Mouse (Mus musculus) brown adipose tissue, adult 24 weeks (tissue): Measurements from ENCODE around the gene Cd55b. TPM values are rescaled to one million over a fixed set of nuclear protein-coding genes. Genes with fewer than 3 reads are reported as not detected.
A peak's percentile ranks its signal among the peaks of the same experiment; 100 is the strongest.
"Not testable (repeated sequence)": the region's sequence is repeated elsewhere in the genome, so short reads cannot be mapped to it uniquely, and the experiment has no call there.

ENCODE experiments used
- H3K27ac ChIP-seq: fragments of 200-500 bp; replicated peaks from 2 replicates; pipeline ENCODE4 v1.5.1; 2012; ENCODE audit warnings: low read depth, mild to moderate bottlenecking, low read length
- H3K4me1 ChIP-seq: fragments of 200-500 bp; 2 replicates; pipeline ENCODE4 v1.6.1; 2012; ENCODE audit warnings: low read length, mixed read lengths; ENCODE audit not compliant: control insufficient read depth, insufficient read depth, insufficient read length
- H3K4me3 ChIP-seq: fragments of 200-500 bp; 2 replicates; pipeline ENCODE4 v1.5.1; 2012; ENCODE audit warnings: low read depth, mild to moderate bottlenecking, low read length, moderate library complexity; ENCODE audit not compliant: insufficient read depth
- polyA plus RNA-seq: library from polyadenylated mRNA; stranded (reverse); fragments of >200 nt; gene quantifications from 2 replicates; pipeline ENCODE4 v1.2.4, GENCODE M21; 2012; ENCODE audit not compliant: missing spikeins, insufficient read depth, insufficient read length

Gene Cd55b
- polyA plus RNA-seq: not detected in 2 replicates

DNA sequence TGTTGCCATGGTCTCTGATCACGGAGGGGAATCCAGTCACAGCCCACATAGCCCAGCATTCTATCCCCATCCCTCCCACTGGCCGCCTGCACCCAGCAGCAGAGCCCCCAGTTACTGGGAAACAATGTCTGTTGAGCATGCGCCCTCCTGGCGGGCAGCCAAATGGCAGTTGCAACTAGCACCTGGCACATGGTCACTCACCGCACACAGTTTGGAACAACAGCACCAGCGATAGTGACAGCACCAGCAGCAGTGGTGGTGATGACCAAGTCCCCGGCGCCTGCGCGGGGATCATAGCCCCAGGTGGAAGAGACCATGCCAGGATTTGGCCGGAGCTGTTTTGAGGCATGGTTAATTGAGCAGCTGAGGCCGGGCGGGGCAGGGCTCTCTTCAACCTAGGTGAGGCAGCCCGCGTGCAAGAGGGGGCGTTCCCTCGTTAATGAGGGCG lies at the start of gene Cd55b:
Gene Cd55b, minus strand, starts transcription at position 346 of the 448 bp plus-strand sequence.
- no peak within 1 kb of the TSS for H3K27ac ChIP-seq
- no peak within 1 kb of the TSS for H3K4me3 ChIP-seq
- no peaks in the 10 kb centered on the region for H3K4me1 ChIP-seq

DNA sequence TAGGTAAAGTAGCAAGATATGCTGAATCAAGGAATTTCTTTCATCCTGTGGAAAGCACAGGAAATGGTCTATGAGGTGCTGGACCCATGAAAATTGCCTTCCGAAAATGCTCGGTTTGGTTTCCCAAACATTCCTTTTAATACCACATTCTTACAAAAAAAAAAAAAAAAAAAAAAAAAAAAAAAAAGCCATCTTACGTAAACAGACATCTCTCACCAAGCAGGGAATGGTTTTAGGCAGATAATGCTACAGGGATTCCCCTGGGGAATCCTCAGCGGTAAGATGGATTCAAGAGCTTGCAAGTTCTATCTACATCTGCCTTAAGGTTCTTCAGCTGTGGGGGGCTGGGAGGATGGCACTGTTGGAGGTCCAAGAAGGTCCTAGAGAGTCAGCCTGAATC lies 47.3 kb upstream of the Cd55b start:
- Histone ChIP-seq H3K4me3 (no peak overlapping the region), H3K27ac (no peak overlapping the region), H3K4me1 (no peaks in the 10 kb centered on the region)

DNA sequence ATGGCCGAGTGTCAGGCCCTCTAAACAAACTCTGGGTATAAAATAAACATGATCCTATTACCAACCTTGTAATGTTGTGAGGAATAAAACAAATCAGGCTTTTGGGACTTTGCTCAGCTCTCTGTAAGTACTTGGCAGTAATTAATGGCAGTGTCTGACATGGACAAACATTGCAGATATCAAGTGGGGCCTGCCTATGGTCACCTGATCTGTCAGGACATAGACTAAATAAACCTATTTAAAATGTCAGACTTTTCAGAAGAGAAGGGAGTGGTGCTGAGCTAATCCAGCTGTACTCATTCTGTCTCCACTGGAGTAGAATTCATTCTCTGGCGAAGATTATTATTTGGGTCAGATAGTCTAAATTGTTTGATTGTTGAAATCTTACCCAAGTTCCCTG lies 44.6 kb upstream of the Cd55b start:
- Histone ChIP-seq H3K4me1 (peaks cover 3% of the 10 kb centered on the region; the same call in 1 of the 2 replicates), H3K4me3 (no peak overlapping the region), H3K27ac (no peak overlapping the region)

DNA sequence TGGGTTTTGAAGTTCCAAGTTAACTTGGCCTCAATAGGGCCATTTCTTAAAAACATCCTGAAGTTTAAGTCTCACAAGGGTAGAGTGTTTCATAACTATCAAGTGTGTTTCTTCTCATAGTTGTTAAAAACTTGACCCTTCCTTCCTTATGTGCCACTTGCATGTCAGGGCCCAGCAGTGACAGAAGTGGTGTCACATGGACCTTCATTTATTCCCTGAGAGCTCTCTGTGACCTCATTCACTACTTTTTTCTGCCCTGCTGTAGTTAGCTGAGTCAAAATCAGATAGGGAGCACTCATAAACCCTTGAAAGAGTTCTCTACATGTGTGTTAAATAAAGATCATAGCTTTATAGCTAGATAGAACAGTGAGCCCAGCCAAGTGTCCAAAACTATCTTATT lies 41.4 kb upstream of the Cd55b start:
- Histone ChIP-seq H3K4me3 (no peak overlapping the region), H3K27ac (peak overlapping the region; percentile 27; the same call in 1 of the 2 replicates), H3K4me1 (peaks cover 3% of the 10 kb centered on the region; the same call in 1 of the 2 replicates)

DNA sequence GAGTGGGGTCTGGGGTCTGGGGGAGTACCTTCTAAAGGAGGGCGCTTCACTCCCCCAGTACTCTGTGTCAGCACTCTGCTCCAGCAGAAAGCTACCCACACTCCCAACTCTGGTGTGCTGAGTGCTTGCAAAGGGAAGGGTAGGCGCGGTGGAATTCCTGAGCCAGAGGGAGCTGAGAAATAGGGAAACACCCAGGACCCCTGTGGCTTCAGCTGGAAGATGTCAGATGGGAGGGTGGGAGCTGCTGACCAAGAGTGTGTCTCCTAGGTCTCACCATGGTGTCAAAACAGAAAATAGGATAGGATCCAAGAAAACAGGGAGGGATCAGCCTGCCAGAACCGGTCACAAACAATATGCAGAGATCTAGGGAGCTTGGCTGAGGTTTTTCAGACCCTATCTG lies 40.1 kb upstream of the Cd55b start:
- peaks cover 3% of the 10 kb centered on the region; the same call in 1 of the 2 replicates for H3K4me1 ChIP-seq
- peak overlapping the region; percentile 63; the same call in 1 of the 2 replicates for H3K27ac ChIP-seq

DNA sequence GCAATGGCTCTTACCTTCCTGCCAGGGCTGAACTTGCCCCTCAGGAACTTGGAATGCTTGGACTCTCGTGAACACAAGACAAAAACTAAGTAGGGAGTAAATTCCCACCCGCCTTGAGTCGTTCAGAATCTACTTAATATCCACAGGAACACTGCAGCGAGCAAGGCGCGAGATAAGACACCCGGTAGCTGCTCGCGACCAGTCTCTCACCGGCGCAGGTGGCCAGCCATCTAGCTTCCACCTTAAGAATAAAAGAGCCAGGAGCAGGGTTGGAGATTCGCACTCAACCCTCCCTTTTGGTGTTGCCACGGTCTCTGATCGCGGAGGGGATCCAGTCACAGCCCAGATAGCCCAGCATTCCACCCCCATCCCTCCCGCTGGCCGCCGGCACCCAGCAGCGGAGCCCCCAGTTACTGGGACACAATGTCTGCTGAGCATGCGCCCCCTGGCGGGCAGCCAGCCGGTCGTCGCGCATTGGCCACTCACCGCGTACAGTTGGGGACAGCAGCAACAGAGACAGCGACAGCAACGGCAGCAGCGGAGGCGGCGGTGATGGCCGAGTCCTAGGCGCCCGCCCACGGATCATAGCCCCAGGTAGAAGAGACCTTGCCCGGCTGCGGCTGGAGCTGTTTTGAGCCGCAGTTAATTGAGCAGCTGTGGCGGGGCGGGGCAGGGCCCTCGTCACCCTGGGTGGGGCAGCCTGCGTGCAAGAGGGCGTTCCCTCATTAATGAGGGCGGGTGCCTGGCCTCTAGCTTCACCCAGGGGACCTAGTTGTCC lies 39.5 kb upstream of the Cd55b start, which contains the start of gene Cd55:
Gene Cd55, minus strand, starts transcription at position 661 of the 778 bp plus-strand sequence.
- Histone ChIP-seq H3K4me1 (peaks cover 3% of the 10 kb centered on the region; the same call in 1 of the 2 replicates), H3K4me3 (peak within 1 kb of the TSS; percentile 92), H3K27ac (peak within 1 kb of the TSS; percentile 63; the same call in 1 of the 2 replicates)

More for the DNA sequence above, 40.1 kb upstream of the Cd55b start:
- peak overlapping the region; percentile 92 for H3K4me3 ChIP-seq

DNA sequence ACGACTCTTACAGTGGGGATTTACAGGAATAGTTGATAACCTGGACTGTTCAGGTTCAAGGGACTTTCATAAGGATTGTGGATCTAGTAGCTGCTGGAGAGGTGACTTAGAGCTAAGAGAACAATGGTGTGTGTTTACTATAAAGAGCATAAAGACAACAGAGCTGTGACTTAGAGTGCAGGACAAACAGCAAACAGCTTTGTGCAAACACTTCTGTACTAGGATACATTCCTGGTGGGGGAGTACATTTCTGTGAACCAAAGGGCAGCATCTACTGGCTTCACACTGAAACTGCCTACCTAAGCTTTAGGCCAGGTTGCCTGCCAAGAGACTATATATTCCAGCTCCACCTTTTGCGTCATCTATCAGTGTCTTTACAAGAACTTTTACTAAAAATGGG lies 32.3 kb upstream of the Cd55b start:
- Histone ChIP-seq H3K4me1 (no peaks in the 10 kb centered on the region), H3K27ac (no peak overlapping the region), H3K4me3 (no peak overlapping the region)

DNA sequence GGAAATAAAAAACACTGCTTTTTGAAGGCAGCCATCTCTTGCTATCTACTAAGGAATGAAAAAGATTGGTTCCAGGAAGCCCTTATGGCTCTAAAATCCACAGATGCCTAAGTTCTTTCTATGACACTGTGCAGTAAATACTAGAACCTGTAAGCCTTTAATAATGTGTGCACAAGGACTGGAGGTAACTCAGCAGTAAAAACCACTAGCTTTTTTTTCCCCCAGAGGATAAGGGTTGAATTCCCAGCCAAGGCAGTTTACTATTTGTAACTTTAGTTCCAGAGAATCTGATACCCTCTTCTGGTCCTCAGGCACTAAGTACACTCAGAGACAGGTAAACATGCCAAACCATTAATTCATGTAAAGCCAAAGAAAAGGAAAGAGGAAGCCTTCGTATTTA lies 20.1 kb upstream of the Cd55b start:
- H3K4me3 ChIP-seq, H3K27ac ChIP-seq, H3K4me1 ChIP-seq: not testable (repeated sequence)

DNA sequence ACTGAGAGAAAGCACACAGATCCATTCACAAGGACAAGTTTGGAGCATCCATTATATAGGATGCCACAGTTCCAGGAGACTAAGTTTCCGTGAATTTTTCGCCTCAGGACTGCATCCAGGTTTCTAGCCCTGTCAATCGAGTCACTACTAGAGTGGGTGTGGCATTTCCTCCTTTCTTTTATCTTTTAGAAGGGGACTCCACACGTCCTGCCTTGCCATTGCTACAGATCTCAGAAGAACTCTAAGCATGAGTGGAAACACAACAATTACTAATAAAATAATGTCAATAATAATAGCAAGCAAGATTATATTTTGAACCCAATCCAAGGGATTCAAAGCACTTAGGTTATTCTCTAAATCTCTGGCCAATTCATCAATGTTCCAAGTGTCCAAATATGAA lies 8.1 kb upstream of the Cd55b start:
- Histone ChIP-seq H3K27ac (no peak overlapping the region), H3K4me3 (no peak overlapping the region), H3K4me1 (no peaks in the 10 kb centered on the region)

DNA sequence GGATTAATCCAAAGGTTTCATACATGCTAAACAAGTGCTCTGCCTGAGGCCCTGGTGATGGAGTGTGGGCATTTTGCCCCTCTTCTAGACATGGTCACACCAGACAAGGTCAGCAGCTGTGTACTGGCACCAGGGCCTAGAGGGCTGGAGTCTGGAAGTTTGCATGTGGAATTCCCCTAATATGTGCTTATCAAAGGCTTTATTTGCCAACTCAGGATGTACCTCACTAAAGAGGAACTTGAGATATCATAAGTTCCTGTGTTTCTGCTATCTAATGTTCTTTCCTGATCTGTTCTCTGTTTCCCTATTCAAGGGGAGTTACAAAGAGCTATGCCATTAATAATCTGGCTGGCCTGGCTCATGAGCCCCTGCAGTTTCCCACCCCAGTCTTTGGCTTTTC lies 5.9 kb upstream of the Cd55b start:
- not testable (repeated sequence) for H3K4me3 ChIP-seq, H3K27ac ChIP-seq, H3K4me1 ChIP-seq

DNA sequence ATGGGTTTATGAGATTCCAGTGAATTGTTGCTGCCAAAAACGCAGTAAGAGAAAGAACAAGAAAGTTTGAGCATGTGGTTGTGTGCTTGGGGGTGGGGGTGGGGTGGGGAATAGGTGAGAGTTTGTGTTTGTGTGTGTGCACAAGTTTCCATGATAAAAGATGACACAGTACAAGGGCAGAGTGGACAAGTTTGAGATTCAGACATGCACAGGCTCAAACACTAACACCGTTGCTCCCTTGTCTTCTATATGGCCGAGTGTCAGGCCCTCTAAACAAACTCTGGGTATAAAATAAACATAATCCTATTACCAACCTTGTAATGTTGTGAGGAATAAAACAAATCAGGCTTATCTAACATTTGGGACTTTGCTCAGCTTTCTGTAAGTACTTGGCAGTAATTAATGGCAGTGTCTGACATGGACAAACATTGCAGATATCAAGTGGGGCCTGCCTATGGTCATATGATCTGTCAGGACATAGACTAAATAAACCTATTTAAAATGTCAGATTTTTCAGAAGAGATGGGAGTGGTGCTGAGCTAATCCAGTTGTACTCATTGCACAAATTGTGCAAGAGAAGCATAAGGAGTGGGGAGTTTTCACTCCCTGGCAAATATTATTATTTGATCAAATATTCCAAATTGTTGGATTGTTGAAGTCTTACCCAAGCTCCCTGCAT lies 4.5 kb upstream of the Cd55b start:
- not testable (repeated sequence) for H3K27ac ChIP-seq, H3K4me3 ChIP-seq, H3K4me1 ChIP-seq

DNA sequence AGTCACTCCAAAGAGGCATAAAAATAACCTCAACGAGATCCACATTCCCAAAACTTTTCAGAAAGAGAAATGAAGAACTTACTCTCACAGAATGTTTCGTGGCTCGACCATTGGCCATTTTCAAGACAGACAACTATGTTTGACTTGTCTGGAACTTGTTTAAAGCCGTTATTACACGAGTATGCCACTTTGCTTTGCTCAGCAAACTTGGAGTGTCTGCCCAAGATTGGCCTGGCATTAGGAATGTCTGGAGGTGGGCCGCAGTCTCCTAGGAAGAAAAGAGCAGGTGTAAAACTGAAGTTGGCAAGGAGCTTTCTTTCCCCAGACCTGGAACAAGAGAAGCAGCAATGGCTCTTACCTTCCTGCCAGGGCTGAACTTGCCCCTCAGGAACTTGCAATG lies 776 bp downstream of the Cd55b start:
- H3K27ac ChIP-seq, H3K4me3 ChIP-seq, H3K4me1 ChIP-seq: not testable (repeated sequence)

DNA sequence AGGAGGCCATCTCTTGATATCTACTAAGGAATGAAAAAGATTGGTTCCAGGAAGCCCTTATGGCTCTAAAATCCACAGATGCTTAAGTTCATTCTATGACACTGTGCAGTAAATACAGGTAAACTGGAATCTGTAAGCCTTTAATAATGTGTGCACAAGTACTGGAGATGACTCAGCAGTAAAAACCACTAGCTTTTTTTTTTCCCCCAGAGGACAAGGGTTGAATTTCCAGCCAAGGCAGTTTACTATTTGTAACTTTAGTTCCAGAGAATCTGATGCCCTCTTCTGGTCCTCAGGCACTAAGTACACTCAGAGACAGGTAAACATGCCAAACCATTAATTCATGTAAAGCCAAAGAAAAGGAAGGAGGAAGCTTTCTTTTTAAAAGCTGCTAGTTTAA lies 25.7 kb downstream of the Cd55b start:
- H3K4me1 ChIP-seq, H3K27ac ChIP-seq, H3K4me3 ChIP-seq: not testable (repeated sequence)

DNA sequence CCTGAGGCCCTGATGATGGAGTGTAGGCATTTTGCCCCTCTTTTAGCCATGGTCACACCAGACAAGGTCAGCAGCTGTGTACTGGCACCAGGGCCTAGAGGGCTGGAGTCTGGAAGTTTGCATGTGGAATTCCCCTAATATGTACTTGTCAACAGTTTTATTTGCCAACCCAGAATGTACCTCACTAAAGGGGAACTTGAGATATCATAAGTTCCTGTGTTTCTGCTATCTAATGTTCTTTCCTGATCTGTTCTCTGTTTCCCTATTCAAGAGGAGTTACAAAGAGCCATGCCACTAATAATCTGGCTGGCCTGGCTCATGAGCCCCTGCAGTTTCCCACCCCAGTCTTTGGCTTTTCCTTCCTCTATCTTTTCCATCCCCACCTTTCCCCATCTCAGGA lies 35.5 kb downstream of the Cd55b start:
- H3K27ac ChIP-seq, H3K4me3 ChIP-seq, H3K4me1 ChIP-seq: not testable (repeated sequence)

DNA sequence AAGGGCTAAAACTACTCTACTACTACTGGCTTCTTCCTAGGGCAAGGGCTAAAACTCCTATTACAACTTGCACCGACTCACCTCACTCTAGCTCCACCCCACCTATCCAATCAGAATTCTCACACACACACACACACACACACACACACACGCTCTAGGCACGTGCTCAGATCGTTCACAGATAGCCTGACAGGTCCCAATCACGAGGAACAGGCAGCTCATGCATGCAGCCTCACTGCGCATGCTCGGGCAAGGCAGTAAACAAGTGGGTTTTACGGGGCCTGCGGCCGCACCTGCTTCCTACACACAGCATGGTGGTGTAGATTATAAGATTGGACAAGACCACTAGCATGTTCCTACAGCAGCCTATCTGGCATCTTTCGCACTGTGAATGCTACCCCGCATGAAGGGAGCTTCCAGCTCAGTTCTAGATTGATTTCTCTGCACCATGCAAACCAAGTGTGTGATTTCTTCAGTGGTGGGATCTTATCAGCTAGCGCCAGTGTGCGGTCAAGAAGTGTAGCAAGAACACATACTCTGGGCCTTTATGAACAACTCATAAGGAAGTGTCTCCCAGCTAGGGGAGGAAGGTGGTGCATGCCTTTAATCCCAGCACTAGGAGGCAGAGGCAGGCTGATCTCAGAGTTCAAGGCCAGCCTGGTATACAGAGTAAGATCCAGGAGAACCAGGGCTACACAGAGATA lies 44.9 kb downstream of the Cd55b start:
- H3K27ac ChIP-seq: no peak overlapping the region
- no peaks in the 10 kb centered on the region for H3K4me1 ChIP-seq
- H3K4me3 ChIP-seq: no peak overlapping the region
